Mouse (Mus musculus) forebrain, embryonic 10.5 days (tissue): ENCODE data around the gene Ifngr2. TPM values are rescaled to one million over a fixed set of nuclear protein-coding genes. Genes with fewer than 3 reads are reported as not detected.
"Not testable (repeated sequence)": the region's sequence is repeated elsewhere in the genome, so short reads cannot be mapped to it uniquely, and the experiment has no call there.

Source experiments
- DNase-seq: peaks from one replicate; pipeline ENCODE4 v3.0.0-alpha.2; 2017; ENCODE audit warnings: low spot score; ENCODE audit errors: extremely low spot score
- H3K27ac ChIP-seq: fragments of 300-500 bp; sonication (generic); 2 replicates; pipeline ENCODE4 v1.5.1; 2016; ENCODE audit warnings: mild to moderate bottlenecking
- H3K27me3 ChIP-seq: fragments of 300-500 bp; sonication (generic); 2 replicates; pipeline ENCODE4 v1.6.1; 2016; ENCODE audit warnings: mild to moderate bottlenecking; ENCODE audit not compliant: poor library complexity, severe bottlenecking
- H3K36me3 ChIP-seq: fragments of 300-500 bp; sonication (generic); replicated peaks from 2 replicates; pipeline ENCODE4 v1.6.1; 2016; ENCODE audit warnings: mild to moderate bottlenecking, moderate library complexity
- H3K4me1 ChIP-seq: fragments of 300-500 bp; sonication (generic); 2 replicates; pipeline ENCODE4 v1.6.1; 2016
- H3K4me3 ChIP-seq: fragments of 300-500 bp; sonication (generic); 2 replicates; pipeline ENCODE4 v1.5.1; 2016; ENCODE audit warnings: mild to moderate bottlenecking, moderate library complexity
- H3K9me3 ChIP-seq: fragments of 300-500 bp; sonication (generic); 2 replicates; pipeline ENCODE4 v1.6.1; 2016; ENCODE audit warnings: mild to moderate bottlenecking, moderate library complexity
- WGBS: fragments of 180-500 bp; shearing (Covaris S2); methylation state at CpG from one replicate; pipeline ENCODE4 v1.1.7; 2016; 5-methylcytosine and 5-hydroxymethylcytosine counted together
- polyA plus RNA-seq: library from polyadenylated mRNA; unstranded; fragments of >200 nt; fragmentation: Nextera tagmentation; extraction: Ambion mirVana; gene quantifications from 2 replicates; pipeline ENCODE4 v1.2.1, GENCODE M21; 2016

Ifngr2 gene
- polyA plus RNA-seq, 1 experiment from 2014 or later = 28.0 TPM

- WGBS = 84% methylated on average over 10 of the region's 10 CpGs
- H3K9me3 ChIP-seq = peaks cover 3% of the 10 kb centered on the region; the same call in 1 of the 2 replicates
- H3K4me1 ChIP-seq = no peaks in the 10 kb centered on the region
- no peak for DNase-seq
- no peaks in the 10 kb centered on the region for H3K36me3 ChIP-seq
- H3K27me3 ChIP-seq = no peaks in the 10 kb centered on the region
- H3K27ac ChIP-seq = no peak overlapping the region
- H3K4me3 ChIP-seq = no peak overlapping the region
Observed at GRCm38 (mm10) chr16:91527051-91527450, 19.8 kb upstream of the Ifngr2 start.

GRCm38 (mm10) chr16:91527500-91527899 lies 19.4 kb upstream of the Ifngr2 start:
- DNase-seq = no peak
- WGBS = 78% methylated on average over 5 of the region's 5 CpGs
- no peaks in the 10 kb centered on the region for H3K27me3 ChIP-seq
- no peak overlapping the region for H3K27ac ChIP-seq
- no peak overlapping the region for H3K4me3 ChIP-seq
- H3K36me3 ChIP-seq = no peaks in the 10 kb centered on the region
- 0 out of 2 replicates have a peak, but pooled peaks cover under 1% of the 10 kb centered on the region for H3K4me1 ChIP-seq
- peaks cover 3% of the 10 kb centered on the region; the same call in 1 of the 2 replicates for H3K9me3 ChIP-seq

GRCm38 (mm10) chr16:91528578-91528977 lies 18.3 kb upstream of the Ifngr2 start:
- 86% methylated on average over 9 of the region's 9 CpGs for WGBS

GRCm38 (mm10) chr16:91530830-91531229 lies 16.0 kb upstream of the Ifngr2 start:
- not testable (repeated sequence) for DNase-seq, H3K27me3 ChIP-seq
- WGBS = 88% methylated on average over 4 of the region's 4 CpGs

More at GRCm38 (mm10) chr16:91528578-91528977, 18.3 kb upstream of the Ifngr2 start:
- 0 out of 2 replicates have a peak, but pooled peaks cover 3% of the 10 kb centered on the region for H3K4me1 ChIP-seq
- no peaks in the 10 kb centered on the region for H3K36me3 ChIP-seq
- no peak overlapping the region for H3K27ac ChIP-seq
- H3K4me3 ChIP-seq = no peak overlapping the region
- no peak for DNase-seq
- peaks cover 3% of the 10 kb centered on the region; the same call in 1 of the 2 replicates for H3K9me3 ChIP-seq
- no peaks in the 10 kb centered on the region for H3K27me3 ChIP-seq

GRCm38 (mm10) chr16:91531856-91532255 lies 15.0 kb upstream of the Ifngr2 start:
- Histone ChIP-seq H3K27ac (no peak overlapping the region), H3K36me3 (no peaks in the 10 kb centered on the region), H3K4me3 (no peak overlapping the region), H3K9me3 (no peaks in the 10 kb centered on the region), H3K4me1 (0 out of 2 replicates have a peak, but pooled peaks cover 3% of the 10 kb centered on the region), H3K27me3 (no peaks in the 10 kb centered on the region)
- WGBS = 92% methylated on average over 6 of the region's 6 CpGs
- no peak for DNase-seq

More at GRCm38 (mm10) chr16:91530830-91531229, 16.0 kb upstream of the Ifngr2 start:
- H3K4me1 ChIP-seq, H3K36me3 ChIP-seq, H3K27ac ChIP-seq, H3K4me3 ChIP-seq, H3K9me3 ChIP-seq: not testable (repeated sequence)

- Histone ChIP-seq H3K27ac (no peak overlapping the region), H3K27me3 (no peaks in the 10 kb centered on the region), H3K36me3 (no peaks in the 10 kb centered on the region), H3K9me3 (no peaks in the 10 kb centered on the region), H3K4me1 (0 out of 2 replicates have a peak, but pooled peaks cover 3% of the 10 kb centered on the region), H3K4me3 (no peak overlapping the region)
- no peak for DNase-seq
- WGBS = 61% methylated on average over 2 of the region's 2 CpGs
Observed at GRCm38 (mm10) chr16:91532429-91532828, 14.4 kb upstream of the Ifngr2 start.

GRCm38 (mm10) chr16:91533097-91534001 lies 13.5 kb upstream of the Ifngr2 start:
- Histone ChIP-seq H3K9me3 (no peaks in the 10 kb centered on the region), H3K27me3 (no peaks in the 10 kb centered on the region), H3K27ac (no peak overlapping the region), H3K4me1 (peaks cover 6% of the 10 kb centered on the region; the same call in 1 of the 2 replicates), H3K4me3 (no peak overlapping the region), H3K36me3 (no peaks in the 10 kb centered on the region)
- DNase-seq = no peak
- WGBS = 78% methylated on average over 23 of the region's 23 CpGs

GRCm38 (mm10) chr16:91534477-91534876 lies 12.4 kb upstream of the Ifngr2 start:
- Histone ChIP-seq H3K36me3 (no peaks in the 10 kb centered on the region), H3K4me3 (no peak overlapping the region), H3K9me3 (no peaks in the 10 kb centered on the region), H3K27me3 (no peaks in the 10 kb centered on the region), H3K27ac (no peak overlapping the region), H3K4me1 (peaks cover 8% of the 10 kb centered on the region; the same call in 1 of the 2 replicates)
- DNase-seq = peak; percentile 89
- WGBS = 58% methylated on average over 13 of the region's 13 CpGs

GRCm38 (mm10) chr16:91534888-91535287 lies 12.0 kb upstream of the Ifngr2 start:
- Histone ChIP-seq H3K27me3 (no peaks in the 10 kb centered on the region), H3K4me1 (peaks cover 8% of the 10 kb centered on the region; the same call in 1 of the 2 replicates), H3K9me3 (no peaks in the 10 kb centered on the region), H3K27ac (no peak overlapping the region), H3K36me3 (no peaks in the 10 kb centered on the region), H3K4me3 (no peak overlapping the region)
- no peak for DNase-seq
- WGBS = 89% methylated on average over 6 of the region's 6 CpGs

GRCm38 (mm10) chr16:91536372-91536771 lies 10.5 kb upstream of the Ifngr2 start:
- H3K4me1 ChIP-seq = peaks cover 11% of the 10 kb centered on the region
- H3K4me3 ChIP-seq = no peak overlapping the region
- H3K27me3 ChIP-seq = no peaks in the 10 kb centered on the region
- no peaks in the 10 kb centered on the region for H3K36me3 ChIP-seq
- WGBS = 91% methylated on average over 6 of the region's 6 CpGs
- no peaks in the 10 kb centered on the region for H3K9me3 ChIP-seq
- no peak for DNase-seq
- no peak overlapping the region for H3K27ac ChIP-seq

- 83% methylated on average over 3 of the region's 3 CpGs for WGBS
- no peak overlapping the region for H3K4me3 ChIP-seq
Observed at GRCm38 (mm10) chr16:91537065-91537464, 9.8 kb upstream of the Ifngr2 start.

GRCm38 (mm10) chr16:91538051-91538450 lies 8.8 kb upstream of the Ifngr2 start:
- no peak for DNase-seq
- H3K9me3 ChIP-seq = no peaks in the 10 kb centered on the region
- 81% methylated on average over 6 of the region's 6 CpGs for WGBS
- 0 out of 2 replicates have a peak overlapping the region, but pooled peaks have one; percentile 13 for H3K27ac ChIP-seq
- H3K27me3 ChIP-seq = no peaks in the 10 kb centered on the region
- H3K4me3 ChIP-seq = no peak overlapping the region
- H3K36me3 ChIP-seq = no peaks in the 10 kb centered on the region
- H3K4me1 ChIP-seq = peaks cover 17% of the 10 kb centered on the region

More at GRCm38 (mm10) chr16:91537065-91537464, 9.8 kb upstream of the Ifngr2 start:
- DNase-seq = no peak
- no peaks in the 10 kb centered on the region for H3K27me3 ChIP-seq
- peaks cover 18% of the 10 kb centered on the region for H3K4me1 ChIP-seq
- H3K9me3 ChIP-seq = no peaks in the 10 kb centered on the region
- no peak overlapping the region for H3K27ac ChIP-seq
- H3K36me3 ChIP-seq = no peaks in the 10 kb centered on the region

- Histone ChIP-seq H3K4me1 (peaks cover 17% of the 10 kb centered on the region), H3K9me3 (no peaks in the 10 kb centered on the region), H3K4me3 (no peak overlapping the region), H3K27me3 (no peaks in the 10 kb centered on the region), H3K36me3 (no peaks in the 10 kb centered on the region), H3K27ac (0 out of 2 replicates have a peak overlapping the region, but pooled peaks have one; percentile 13)
- WGBS = 78% methylated on average over 9 of the region's 9 CpGs
- DNase-seq = no peak
Observed at GRCm38 (mm10) chr16:91538513-91538912, 8.4 kb upstream of the Ifngr2 start.
